Comparison of ENCODE assay signal across 25 mouse cellular contexts in the genomic region with DNA sequence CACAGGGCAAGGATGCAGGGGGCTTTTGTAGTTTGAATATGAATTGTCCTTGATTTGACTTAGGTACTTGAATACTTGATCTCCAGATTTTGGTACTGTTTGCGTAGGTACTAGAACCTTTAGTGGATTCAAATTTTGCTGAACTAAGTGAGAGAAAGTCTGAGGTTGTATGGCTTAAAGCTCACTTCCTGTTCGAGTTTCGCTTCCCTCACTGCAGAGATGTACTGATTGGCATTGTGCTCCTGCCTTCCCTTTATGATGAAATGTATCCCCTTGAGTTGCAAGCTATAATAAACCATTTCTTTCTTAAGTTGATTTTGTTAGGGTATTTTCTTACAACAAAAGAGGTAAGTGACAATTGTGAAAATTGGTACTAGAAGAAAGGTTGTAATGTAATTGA.
A peak's percentile ranks its signal among the peaks of the same experiment; 100 is the strongest.
DNase-seq lines count a peak whose midpoint lies in the region; ATAC-seq and TF ChIP-seq lines count a peak whose summit lies in the region.
"Had no signal": no experiment of that assay in that cellular context is flagged by ENCODE, and none has a peak within 500 bp of the region (broad histone marks: within the 10 kb centered on the region; RNA-seq: fewer than 3 reads in every experiment).

No protein-coding gene starts in this region.

- 83% methylated on average over 3 of the region's 3 CpGs for WGBS in lung, adult 2 months

- no peaks in the 10 kb centered on the region for H3K4me1 ChIP-seq in lung, adult 2 months (ENCODE audit: control insufficient read depth, insufficient read depth, low read length)
- H3K4me1 ChIP-seq: embryonic facial prominence, embryonic 10.5 days; embryonic facial prominence, embryonic 13.5 days; forebrain, embryonic 15.5 days; hindbrain, embryonic 12.5 days; hindbrain, embryonic 15.5 days had no signal

- peak; percentile 3 for DNase-seq in lung, postnatal 36 days
- no peak for DNase-seq in lung, adult 2 months
- peak; percentile 5 for DNase-seq in R1 (ENCODE audit: low read depth, low spot score)
- DNase-seq in left cerebral cortex, postnatal 10 days (ENCODE audit: extremely low spot score in 1 of 2, low spot score in 2 of 2), result no peak
- DNase-seq in left cerebral cortex, adult 8-10 months (ENCODE audit: low spot score in 2 of 2), result no peak
- DNase-seq: adrenal gland, adult 2 months; adrenal gland, postnatal 14 days; cerebellum, adult 11 months; cerebellum, adult 2 months; cerebellum, postnatal 10 days; cerebellum, postnatal 36 days; embryo, embryonic 11 days; gastrocnemius, postnatal 10 days; gastrocnemius, postnatal 36 days; heart, adult 11 months had no signal

- TF ChIP-seq POLR2A in lung, adult 2 months (IDR thresholded peaks at IDR 0.05; ENCODE audit: borderline replicate concordance, extremely low read depth, low read depth, low read length), result no peak

- ATAC-seq in megakaryocyte progenitor cell, adult 5-6 weeks (replicated peaks; ENCODE audit: poor library complexity), result peak; percentile 61; the same call in 1 of the 2 replicates
- ATAC-seq: CD4-positive, CD25-positive, alpha-beta regulatory T cell, adult 4 months; forebrain, embryonic 15.5 days; Patski had no signal

- no peak for TF ChIP-seq CTCF in lung, adult 2 months (IDR thresholded peaks at IDR 0.05; ENCODE audit: insufficient read depth, low read length)

- no peak overlapping the region for H3K4me3 ChIP-seq in lung, adult 2 months (replicated peaks; ENCODE audit: extremely low read depth, low read depth, low read length)
- H3K4me3 ChIP-seq: embryonic facial prominence, embryonic 10.5 days; embryonic facial prominence, embryonic 13.5 days; erythroblast, embryonic 14.5 days; forebrain, embryonic 12.5 days; forebrain, embryonic 15.5 days; hindbrain, embryonic 12.5 days; hindbrain, embryonic 15.5 days had no signal

- intact Hi-C loops in left cerebral cortex, postnatal 10 days (cut with DNase I), result no loop called here

Comparison
In these comparisons a context has a peak if more than half of its experiments do, and no peak if none do; other contexts are left out.
1. DNase-seq: peak in lung, postnatal 36 days (single experiment) and R1 (single experiment); none in lung, adult 2 months (single experiment), left cerebral cortex, postnatal 10 days (0 of 2) and left cerebral cortex, adult 8-10 months (0 of 2).